Mouse (Mus musculus) megakaryocyte, embryonic 14.5 days (primary cell): Measurements from ENCODE around the gene Alkbh4. TPM values are rescaled to one million over a fixed set of nuclear protein-coding genes. Genes with fewer than 3 reads are reported as not detected.
"Not testable (repeated sequence)": the region's sequence is repeated elsewhere in the genome, so short reads cannot be mapped to it uniquely, and the experiment has no call there.

Experiments used
- H3K27me3 ChIP-seq: replicated peaks from 2 replicates; pipeline ENCODE3; 2012; ENCODE audit warnings: inconsistent platforms
- H3K36me3 ChIP-seq: replicated peaks from 2 replicates; pipeline ENCODE3; 2012; ENCODE audit warnings: low read length, inconsistent platforms, mixed read lengths
- H3K4me1 ChIP-seq: 2 replicates; pipeline ENCODE4 v1.6.1; 2012; ENCODE audit warnings: inconsistent platforms
- H3K4me3 ChIP-seq: replicated peaks from 2 replicates; pipeline ENCODE3; 2012; ENCODE audit warnings: moderate library complexity, mild to moderate bottlenecking, inconsistent platforms
- H3K9me3 ChIP-seq: 2 replicates; pipeline ENCODE4 v1.6.1; 2012; ENCODE audit warnings: inconsistent platforms
- FLI1 ChIP-seq: IDR thresholded peaks from 2 replicates; pipeline ENCODE4 v1.6.1; 2012; ENCODE audit warnings: low read length, inconsistent platforms, mixed read lengths
- GATA1 ChIP-seq: IDR thresholded peaks from 3 replicates; pipeline ENCODE4 v1.6.1; 2012; ENCODE audit warnings: mixed read lengths, low read length, inconsistent platforms, borderline replicate concordance
- polyA plus RNA-seq: library from polyadenylated mRNA; stranded (reverse); fragments of >175 nt; gene quantifications from 2 replicates; pipeline ENCODE4 v1.2.3, GENCODE M21; 2012; ENCODE audit warnings: low replicate concordance; ENCODE audit not compliant: insufficient read depth

The Alkbh4 gene
- polyA plus RNA-seq, 1 experiment: 37.3 TPM

- H3K4me1 ChIP-seq: peaks cover 71% of the 10 kb centered on the region
- no peaks in the 10 kb centered on the region for H3K9me3 ChIP-seq
- H3K36me3 ChIP-seq: peaks cover 56% of the 10 kb centered on the region
- H3K4me3 ChIP-seq: no peak overlapping the region
- H3K27me3 ChIP-seq: no peaks in the 10 kb centered on the region
- TF ChIP-seq GATA1 (no peak), FLI1 (no peak)
Observed at GRCm38 (mm10) chr5:136142746-136143145, 6.8 kb downstream of the Alkbh4 start.

- TF ChIP-seq FLI1: no peak
- no peak for TF ChIP-seq GATA1
- H3K9me3 ChIP-seq: no peaks in the 10 kb centered on the region
- peaks cover 71% of the 10 kb centered on the region for H3K4me1 ChIP-seq
- H3K36me3 ChIP-seq: peaks cover 55% of the 10 kb centered on the region
- no peak overlapping the region for H3K4me3 ChIP-seq
- H3K27me3 ChIP-seq: no peaks in the 10 kb centered on the region
Observed at GRCm38 (mm10) chr5:136143161-136143755, 7.3 kb downstream of the Alkbh4 start.

DNA sequence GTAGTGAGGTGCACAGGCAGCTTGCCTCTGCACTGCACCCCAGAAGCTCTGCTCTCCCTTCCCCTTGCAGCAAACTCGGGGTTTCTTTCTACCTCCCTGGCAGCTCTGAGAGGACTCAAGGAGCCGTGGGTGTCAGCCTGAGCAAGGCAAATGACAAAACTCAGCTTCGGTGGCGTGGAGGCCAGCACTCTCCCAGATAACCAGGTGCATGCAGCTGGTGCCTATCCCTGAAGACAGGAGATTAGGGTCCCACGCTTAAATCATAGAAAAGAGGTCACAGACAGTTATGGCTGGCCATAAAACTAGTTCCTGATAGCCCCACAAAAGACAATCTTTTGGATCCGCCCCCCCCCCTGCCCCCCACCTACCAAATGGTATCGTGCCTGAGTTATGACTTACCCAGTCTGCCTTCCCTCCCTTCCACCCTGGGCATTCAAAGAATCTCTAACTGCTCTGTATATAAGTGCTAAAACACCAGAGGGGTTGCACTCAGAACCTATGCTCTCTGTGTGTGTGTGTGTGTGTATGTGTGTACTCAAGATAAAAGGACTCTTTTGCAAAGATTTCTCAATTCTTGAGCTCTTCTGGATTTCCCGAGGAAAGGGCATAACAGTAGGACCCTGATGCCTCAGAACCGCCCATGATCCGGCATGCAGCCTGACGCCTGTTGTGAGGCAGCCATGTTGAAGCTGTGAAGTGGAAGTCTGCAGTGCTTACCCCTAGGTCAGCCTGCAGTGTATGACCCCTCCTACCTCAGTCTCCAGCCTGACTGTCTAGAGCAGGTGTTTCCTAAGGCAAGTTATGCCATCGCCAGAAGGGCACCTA lies 8.9 kb downstream of the Alkbh4 start:
- Histone ChIP-seq H3K4me1 (peaks cover 71% of the 10 kb centered on the region), H3K27me3 (no peaks in the 10 kb centered on the region), H3K4me3 (peak overlapping the region; percentile 50), H3K9me3 (no peaks in the 10 kb centered on the region), H3K36me3 (peaks cover 40% of the 10 kb centered on the region)
- TF ChIP-seq FLI1 (no peak), GATA1 (no peak)

GRCm38 (mm10) chr5:136146936-136147335 lies 11.0 kb downstream of the Alkbh4 start:
- Histone ChIP-seq H3K9me3 (no peaks in the 10 kb centered on the region), H3K4me1 (peaks cover 83% of the 10 kb centered on the region), H3K36me3 (peaks cover 25% of the 10 kb centered on the region), H3K4me3 (no peak overlapping the region), H3K27me3 (no peaks in the 10 kb centered on the region)
- no peak for TF ChIP-seq FLI1

GRCm38 (mm10) chr5:136147704-136148103 lies 11.8 kb downstream of the Alkbh4 start:
- H3K4me1 ChIP-seq: peaks cover 91% of the 10 kb centered on the region
- no peaks in the 10 kb centered on the region for H3K9me3 ChIP-seq
- peak overlapping the region; percentile 28 for H3K4me3 ChIP-seq
- TF ChIP-seq FLI1 (no peak), GATA1 (no peak)
- peaks cover 25% of the 10 kb centered on the region for H3K36me3 ChIP-seq
- no peaks in the 10 kb centered on the region for H3K27me3 ChIP-seq

DNA sequence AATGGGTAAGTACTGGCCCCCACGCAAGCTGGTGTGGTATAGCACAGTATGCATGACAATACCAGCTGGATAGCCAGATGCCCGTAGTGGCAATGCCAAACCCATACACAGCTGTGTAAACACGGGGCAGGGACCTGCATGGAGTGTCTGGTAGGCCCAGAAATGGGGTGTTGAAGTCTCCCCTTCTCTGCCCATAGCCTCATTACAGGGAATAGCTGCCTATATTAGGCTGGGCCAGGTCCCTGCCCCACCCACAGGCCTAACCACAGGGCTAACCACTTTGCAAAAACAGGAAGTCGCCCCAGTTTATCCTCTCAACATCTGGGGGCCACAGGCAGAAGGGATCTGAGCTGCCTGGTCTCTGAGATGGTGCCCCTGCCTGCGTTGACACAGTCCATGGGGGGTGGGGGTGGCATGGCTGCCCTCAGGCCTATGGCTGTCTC lies 13.2 kb downstream of the Alkbh4 start:
- H3K9me3 ChIP-seq, H3K4me3 ChIP-seq, H3K27me3 ChIP-seq: not testable (repeated sequence)
- peaks cover 36% of the 10 kb centered on the region for H3K36me3 ChIP-seq
- H3K4me1 ChIP-seq: peaks cover 92% of the 10 kb centered on the region

GRCm38 (mm10) chr5:136152365-136152764 lies 16.4 kb downstream of the Alkbh4 start:
- no peaks in the 10 kb centered on the region for H3K27me3 ChIP-seq
- peaks cover 46% of the 10 kb centered on the region for H3K36me3 ChIP-seq
- TF ChIP-seq FLI1 (no peak), GATA1 (no peak)
- no peaks in the 10 kb centered on the region for H3K9me3 ChIP-seq
- peak overlapping the region; percentile 47 for H3K4me3 ChIP-seq
- H3K4me1 ChIP-seq: peaks cover 73% of the 10 kb centered on the region

DNA sequence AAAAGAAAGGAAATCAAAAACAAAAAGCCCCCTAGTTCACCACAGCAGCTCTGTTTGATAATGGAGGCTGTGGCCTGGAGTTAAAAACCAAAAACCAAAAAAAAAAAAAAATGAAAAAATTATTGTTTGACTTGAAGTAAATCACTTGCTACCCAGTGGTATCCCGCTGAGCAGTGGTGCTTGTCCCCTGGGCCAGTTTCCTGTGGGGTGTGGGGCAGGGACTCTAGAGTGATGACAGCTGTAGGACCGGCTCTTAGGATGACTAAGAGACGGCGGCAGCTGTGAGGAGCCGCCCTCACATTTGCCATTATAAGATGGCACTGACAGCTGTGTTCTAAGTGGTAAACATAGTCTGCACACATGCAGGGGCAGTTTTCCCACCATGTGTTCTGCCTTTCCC lies 19.5 kb downstream of the Alkbh4 start:
- no peak for TF ChIP-seq GATA1
- no peak for TF ChIP-seq FLI1
- Histone ChIP-seq H3K9me3 (no peaks in the 10 kb centered on the region), H3K4me3 (no peak overlapping the region), H3K4me1 (peaks cover 49% of the 10 kb centered on the region), H3K27me3 (no peaks in the 10 kb centered on the region), H3K36me3 (peaks cover 47% of the 10 kb centered on the region)

GRCm38 (mm10) chr5:136160084-136160483 lies 24.1 kb downstream of the Alkbh4 start:
- Histone ChIP-seq H3K4me1 (peaks cover 13% of the 10 kb centered on the region), H3K36me3 (peaks cover 56% of the 10 kb centered on the region)
- not testable (repeated sequence) for H3K4me3 ChIP-seq, H3K27me3 ChIP-seq, H3K9me3 ChIP-seq

GRCm38 (mm10) chr5:136163807-136164474 lies 28.0 kb downstream of the Alkbh4 start:
- Histone ChIP-seq H3K4me3 (no peak overlapping the region), H3K36me3 (peaks cover 89% of the 10 kb centered on the region), H3K4me1 (peaks cover 40% of the 10 kb centered on the region), H3K9me3 (peaks cover 6% of the 10 kb centered on the region), H3K27me3 (no peaks in the 10 kb centered on the region)
- TF ChIP-seq FLI1 (no peak), GATA1 (no peak)
